Mouse (Mus musculus) adrenal gland, postnatal 4 days (tissue): Measurements from ENCODE around the gene Syt14. TPM values are rescaled to one million over a fixed set of nuclear protein-coding genes. Genes with fewer than 3 reads are reported as not detected.

Experiments used
- total RNA-seq, 2 experiments: library from RNA; stranded (reverse); gene quantifications; 2 replicates each; pipeline ENCODE4 v1.2.3; 2021

The Syt14 gene
- total RNA-seq, 2 experiments from 2014 or later = 9.9 to 10.6 TPM

Other genes with a start within 250 kb of the Syt14 start
- 10 to 100 TPM; 19.5 to 21.8 TPM for gene Sertad4, start 180.0 kb downstream of the Syt14 start, total RNA-seq
- gene Diexf, start 94.5 kb upstream of the Syt14 start, total RNA-seq = 10 to 100 TPM; 18.1 to 19.9 TPM
- 1 to 10 TPM; 3.6 to 4.7 TPM for gene Irf6, start 117.3 kb upstream of the Syt14 start, total RNA-seq
- 1 to 10 TPM; 4.8 to 5.7 TPM for gene A130010J15Rik, start 132.3 kb upstream of the Syt14 start, total RNA-seq
- gene Traf3ip3, start 165.9 kb upstream of the Syt14 start, total RNA-seq = 1 to 10 TPM; 3.5 to 7.7 TPM
- 1 to 10 TPM; 1.4 to 1.7 TPM for gene Lamb3, start 171.9 kb upstream of the Syt14 start, total RNA-seq
- gene Hsd11b1, start 228.3 kb upstream of the Syt14 start, total RNA-seq = 10 to 100 TPM in 1 of 2 experiments, 1 to 10 TPM in 1; 7.0 to 40.0 TPM
- 10 to 100 TPM; 68.2 to 71.5 TPM for gene G0s2, start 237.4 kb upstream of the Syt14 start, total RNA-seq